Mouse (Mus musculus): ENCODE results near the gene Ppp1r32. TPM values are rescaled to one million over a fixed set of nuclear protein-coding genes. Genes with fewer than 3 reads are reported as not detected.
A peak's percentile ranks its signal among the peaks of the same experiment; 100 is the strongest.

The Ppp1r32 gene
- polyA plus RNA-seq, 1 experiment from 2014 or later: 0.17 TPM

DNA sequence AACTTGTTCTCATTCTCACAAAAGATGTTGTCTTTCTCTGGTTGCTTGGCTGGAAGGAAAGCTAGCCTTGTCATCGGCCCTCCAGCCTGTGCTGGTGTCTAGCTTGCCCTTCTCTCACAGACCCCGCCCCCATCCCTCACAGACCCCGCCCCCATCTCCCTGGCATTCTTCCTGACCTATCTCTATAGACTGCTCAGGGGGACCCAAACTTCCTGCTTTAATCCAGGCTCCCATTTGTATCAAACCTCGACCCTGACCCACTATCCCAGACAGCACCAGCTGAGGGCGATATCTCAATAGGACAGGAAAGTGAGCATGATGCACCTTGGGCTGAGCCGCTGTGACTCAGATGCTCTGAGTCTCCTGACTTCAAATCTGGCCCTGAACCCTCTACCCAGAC is 8.9 kb downstream of the Ppp1r32 start:
- Histone ChIP-seq H3K4me1 (ENCODE audit: control insufficient read depth, insufficient read depth, low read length) (no peaks in the 10 kb centered on the region; the same call in 1 of the 2 replicates), H3K4me3 (ENCODE audit: low read depth, low read length) (no peak overlapping the region), H3K9ac (replicated peaks; ENCODE audit: low read depth, low read length) (no peak overlapping the region), H3K27me3 (ENCODE audit: control insufficient read depth, insufficient read depth, low read length) (no peaks in the 10 kb centered on the region), H3K4me2 (replicated peaks; ENCODE audit: low read depth, low read length) (no peak overlapping the region), H3K36me3 (ENCODE audit: control insufficient read depth, insufficient read depth, low read length) (no peaks in the 10 kb centered on the region), H3K9me3 (ENCODE audit: control insufficient read depth, low read depth, low read length) (no peaks in the 10 kb centered on the region), H3K27ac (ENCODE audit: low read length) (no peak overlapping the region)
- ATAC-seq (ENCODE audit: insufficient number of reproducible peaks, insufficient read depth, low FRiP score, low read depth): no peak
- WGBS: 24% methylated on average over 6 of the region's 6 CpGs

DNA sequence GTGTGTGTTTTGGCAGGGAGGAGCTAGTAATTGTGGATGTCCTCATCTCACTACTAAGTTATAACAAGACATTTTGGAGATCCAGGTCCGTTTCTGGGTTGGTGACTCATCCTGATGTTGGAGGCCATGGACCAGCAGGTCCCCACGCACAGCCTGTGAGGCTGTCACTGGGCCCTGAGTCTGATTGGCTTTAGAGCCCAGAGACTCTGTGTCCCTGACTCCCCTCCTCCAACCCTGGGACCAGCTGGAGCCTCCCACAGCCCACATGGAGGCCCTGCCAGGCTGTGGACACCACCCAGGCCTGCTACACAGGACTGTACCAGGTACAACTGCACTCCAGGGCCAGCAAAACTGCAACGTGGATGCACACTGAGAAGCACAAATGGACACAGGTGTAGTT is 9.8 kb downstream of the Ppp1r32 start:
- Histone ChIP-seq H3K36me3 (ENCODE audit: control insufficient read depth, insufficient read depth, low read length) (no peaks in the 10 kb centered on the region), H3K4me3 (ENCODE audit: low read depth, low read length) (no peak overlapping the region), H3K4me1 (ENCODE audit: control insufficient read depth, insufficient read depth, low read length) (no peaks in the 10 kb centered on the region; the same call in 1 of the 2 replicates), H3K9ac (replicated peaks; ENCODE audit: low read depth, low read length) (no peak overlapping the region), H3K9me3 (ENCODE audit: control insufficient read depth, low read depth, low read length) (no peaks in the 10 kb centered on the region), H3K4me2 (replicated peaks; ENCODE audit: low read depth, low read length) (no peak overlapping the region), H3K27me3 (ENCODE audit: control insufficient read depth, insufficient read depth, low read length) (no peaks in the 10 kb centered on the region), H3K27ac (ENCODE audit: low read length) (no peak overlapping the region)
- 80% methylated on average over 3 of the region's 3 CpGs for WGBS
- no peak for ATAC-seq (ENCODE audit: insufficient number of reproducible peaks, insufficient read depth, low FRiP score, low read depth)

GRCm38 (mm10) chr19:10469171-10469658 is 13.5 kb downstream of the Ppp1r32 start:
- H3K36me3 ChIP-seq (ENCODE audit: control insufficient read depth, insufficient read depth, low read length): no peaks in the 10 kb centered on the region
- WGBS: 24% methylated on average over 8 of the region's 8 CpGs
- H3K27ac ChIP-seq (ENCODE audit: low read length): no peak overlapping the region
- H3K4me3 ChIP-seq (ENCODE audit: low read depth, low read length): no peak overlapping the region
- H3K4me2 ChIP-seq (replicated peaks; ENCODE audit: low read depth, low read length): no peak overlapping the region
- no peaks in the 10 kb centered on the region for H3K27me3 ChIP-seq (ENCODE audit: control insufficient read depth, insufficient read depth, low read length)
- no peak overlapping the region for H3K9ac ChIP-seq (replicated peaks; ENCODE audit: low read depth, low read length)
- H3K4me1 ChIP-seq (ENCODE audit: control insufficient read depth, insufficient read depth, low read length): no peaks in the 10 kb centered on the region; the same call in 1 of the 2 replicates
- ATAC-seq (ENCODE audit: insufficient number of reproducible peaks, insufficient read depth, low FRiP score, low read depth): no peak
- no peaks in the 10 kb centered on the region for H3K9me3 ChIP-seq (ENCODE audit: control insufficient read depth, low read depth, low read length)

- Histone ChIP-seq H3K9me3 (ENCODE audit: control insufficient read depth, low read depth, low read length) (no peaks in the 10 kb centered on the region), H3K9ac (replicated peaks; ENCODE audit: low read depth, low read length) (no peak overlapping the region), H3K27ac (ENCODE audit: low read length) (no peak overlapping the region), H3K4me3 (ENCODE audit: low read depth, low read length) (no peak overlapping the region), H3K27me3 (ENCODE audit: control insufficient read depth, insufficient read depth, low read length) (no peaks in the 10 kb centered on the region), H3K4me2 (replicated peaks; ENCODE audit: low read depth, low read length) (no peak overlapping the region), H3K36me3 (ENCODE audit: control insufficient read depth, insufficient read depth, low read length) (no peaks in the 10 kb centered on the region), H3K4me1 (ENCODE audit: control insufficient read depth, insufficient read depth, low read length) (no peaks in the 10 kb centered on the region; the same call in 1 of the 2 replicates)
- WGBS: 38% methylated on average over 4 of the region's 4 CpGs
- no peak for ATAC-seq (ENCODE audit: insufficient number of reproducible peaks, insufficient read depth, low FRiP score, low read depth)
Measured at GRCm38 (mm10) chr19:10464427-10464826, 18.3 kb downstream of the Ppp1r32 start.

GRCm38 (mm10) chr19:10461584-10461983 is 21.1 kb downstream of the Ppp1r32 start:
- no peak overlapping the region for H3K4me3 ChIP-seq (ENCODE audit: low read depth, low read length)
- H3K4me2 ChIP-seq (replicated peaks; ENCODE audit: low read depth, low read length): no peak overlapping the region
- no peak overlapping the region for H3K27ac ChIP-seq (ENCODE audit: low read length)
- no peaks in the 10 kb centered on the region; the same call in 1 of the 2 replicates for H3K4me1 ChIP-seq (ENCODE audit: control insufficient read depth, insufficient read depth, low read length)
- WGBS: 36% methylated on average over 7 of the region's 7 CpGs
- no peak overlapping the region for H3K9ac ChIP-seq (replicated peaks; ENCODE audit: low read depth, low read length)
- ATAC-seq (ENCODE audit: insufficient number of reproducible peaks, insufficient read depth, low FRiP score, low read depth): no peak
- H3K9me3 ChIP-seq (ENCODE audit: control insufficient read depth, low read depth, low read length): no peaks in the 10 kb centered on the region
- H3K27me3 ChIP-seq (ENCODE audit: control insufficient read depth, insufficient read depth, low read length): peaks cover 14% of the 10 kb centered on the region; the same call in 1 of the 2 replicates
- no peaks in the 10 kb centered on the region for H3K36me3 ChIP-seq (ENCODE audit: control insufficient read depth, insufficient read depth, low read length)

DNA sequence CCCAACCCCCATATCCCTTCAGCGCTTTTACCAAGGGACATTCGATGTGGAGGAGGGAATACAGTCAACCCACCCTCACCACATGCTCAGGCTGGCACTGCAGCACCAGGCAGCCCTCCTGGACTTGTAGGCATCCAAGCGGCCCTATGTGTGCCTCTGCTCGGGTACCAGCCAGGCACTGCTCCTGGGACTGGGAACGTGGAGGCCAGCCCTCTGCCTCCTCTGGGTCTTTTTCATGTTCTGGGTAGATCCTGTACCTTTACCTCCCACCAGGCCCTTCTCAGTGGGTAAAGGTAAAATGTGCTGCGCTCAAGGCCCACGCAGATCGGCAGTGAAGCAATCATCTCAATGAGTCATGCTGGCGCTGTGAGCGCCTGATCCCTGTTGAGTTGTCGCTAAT is 22.8 kb downstream of the Ppp1r32 start:
- no peaks in the 10 kb centered on the region for H3K36me3 ChIP-seq (ENCODE audit: control insufficient read depth, insufficient read depth, low read length)
- no peak overlapping the region for H3K4me2 ChIP-seq (replicated peaks; ENCODE audit: low read depth, low read length)
- no peak overlapping the region for H3K27ac ChIP-seq (ENCODE audit: low read length)
- no peak overlapping the region for H3K9ac ChIP-seq (replicated peaks; ENCODE audit: low read depth, low read length)
- H3K27me3 ChIP-seq (ENCODE audit: control insufficient read depth, insufficient read depth, low read length): peaks cover 27% of the 10 kb centered on the region
- WGBS: 60% methylated on average over 11 of the region's 11 CpGs
- no peak for ATAC-seq (ENCODE audit: insufficient number of reproducible peaks, insufficient read depth, low FRiP score, low read depth)
- no peaks in the 10 kb centered on the region; the same call in 1 of the 2 replicates for H3K4me1 ChIP-seq (ENCODE audit: control insufficient read depth, insufficient read depth, low read length)
- no peaks in the 10 kb centered on the region for H3K9me3 ChIP-seq (ENCODE audit: control insufficient read depth, low read depth, low read length)
- H3K4me3 ChIP-seq (ENCODE audit: low read depth, low read length): no peak overlapping the region

- no peak for ATAC-seq (ENCODE audit: insufficient number of reproducible peaks, insufficient read depth, low FRiP score, low read depth)
- no peaks in the 10 kb centered on the region for H3K9me3 ChIP-seq (ENCODE audit: control insufficient read depth, low read depth, low read length)
- no peaks in the 10 kb centered on the region for H3K36me3 ChIP-seq (ENCODE audit: control insufficient read depth, insufficient read depth, low read length)
- no peaks in the 10 kb centered on the region; the same call in 1 of the 2 replicates for H3K4me1 ChIP-seq (ENCODE audit: control insufficient read depth, insufficient read depth, low read length)
- peak overlapping the region; percentile 43; the same call in 1 of the 2 replicates for H3K4me3 ChIP-seq (ENCODE audit: low read depth, low read length)
- H3K27me3 ChIP-seq (ENCODE audit: control insufficient read depth, insufficient read depth, low read length): peaks cover 29% of the 10 kb centered on the region
- WGBS: 18% methylated on average over 8 of the region's 8 CpGs
- H3K9ac ChIP-seq (replicated peaks; ENCODE audit: low read depth, low read length): no peak overlapping the region
- no peak overlapping the region for H3K27ac ChIP-seq (ENCODE audit: low read length)
- peak overlapping the region; percentile 75 for H3K4me2 ChIP-seq (replicated peaks; ENCODE audit: low read depth, low read length)
Measured at GRCm38 (mm10) chr19:10458096-10458495, 24.6 kb downstream of the Ppp1r32 start.

DNA sequence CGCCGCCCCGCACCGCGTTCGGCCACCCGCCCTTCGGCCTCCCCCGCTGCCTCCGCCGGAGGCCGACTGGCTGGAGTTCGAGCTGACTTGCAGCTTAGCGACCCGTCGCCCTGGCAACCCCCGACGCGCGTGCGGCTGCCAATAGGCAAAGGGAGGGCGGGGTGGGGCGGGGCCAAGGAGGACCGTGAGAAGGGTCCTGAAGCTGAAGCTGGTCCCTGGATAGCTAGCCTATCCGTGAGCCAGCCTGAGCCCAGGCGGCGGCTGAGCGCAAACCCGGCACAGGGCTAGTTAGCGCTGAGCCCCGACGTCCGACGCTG is 25.3 kb downstream of the Ppp1r32 start:
- Histone ChIP-seq H3K4me2 (replicated peaks; ENCODE audit: low read depth, low read length) (peak overlapping the region; percentile 75), H3K4me3 (ENCODE audit: low read depth, low read length) (peak overlapping the region; percentile 43), H3K9ac (replicated peaks; ENCODE audit: low read depth, low read length) (peak overlapping the region; percentile 10; the same call in 1 of the 2 replicates), H3K36me3 (ENCODE audit: control insufficient read depth, insufficient read depth, low read length) (no peaks in the 10 kb centered on the region), H3K9me3 (ENCODE audit: control insufficient read depth, low read depth, low read length) (no peaks in the 10 kb centered on the region), H3K27me3 (ENCODE audit: control insufficient read depth, insufficient read depth, low read length) (peaks cover 29% of the 10 kb centered on the region), H3K4me1 (ENCODE audit: control insufficient read depth, insufficient read depth, low read length) (no peaks in the 10 kb centered on the region; the same call in 1 of the 2 replicates), H3K27ac (ENCODE audit: low read length) (no peak overlapping the region)
- peak; percentile 87 for ATAC-seq (ENCODE audit: insufficient number of reproducible peaks, insufficient read depth, low FRiP score, low read depth)
- 0% methylated on average over 34 of the region's 34 CpGs for WGBS
